Mouse (Mus musculus): ENCODE results near the gene D230025D16Rik. TPM values are rescaled to one million over a fixed set of nuclear protein-coding genes. Genes with fewer than 3 reads are reported as not detected.
A peak's percentile ranks its signal among the peaks of the same experiment; 100 is the strongest.

D230025D16Rik gene
- polyA plus RNA-seq, 1 experiment: 26.4 TPM

DNA sequence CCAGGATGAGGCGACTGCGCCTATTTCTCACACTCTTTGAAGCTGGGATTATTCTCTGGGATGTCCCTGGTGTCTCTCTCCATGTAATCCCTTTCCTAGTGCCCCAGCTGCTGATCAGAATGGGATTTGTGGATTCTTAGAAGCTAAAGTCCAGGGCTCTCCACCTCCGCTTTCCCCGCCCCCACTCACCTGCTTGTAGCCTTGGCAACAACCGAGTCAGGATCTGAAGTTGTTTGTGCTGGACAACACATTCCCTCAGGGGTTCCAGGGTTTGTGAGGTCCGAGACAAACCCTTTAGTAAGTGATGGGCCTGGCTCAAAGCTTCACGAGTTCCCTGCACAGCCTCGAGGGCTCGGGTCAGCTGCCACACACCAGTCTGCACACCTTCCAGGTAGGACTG lies 69.8 kb downstream of the D230025D16Rik start:
- no peak overlapping the region for H3K4me3 ChIP-seq (ENCODE audit: control insufficient read depth, insufficient read depth, low read length)
- no peaks in the 10 kb centered on the region for H3K27me3 ChIP-seq (ENCODE audit: control insufficient read depth, insufficient read depth, low read length)
- TF ChIP-seq POLR2A (IDR thresholded peaks at IDR 0.05; ENCODE audit: control insufficient read depth, extremely low read depth, insufficient read depth, low read length, poor library complexity) (no peak), CTCF (IDR thresholded peaks at IDR 0.05; ENCODE audit: borderline replicate concordance, control insufficient read depth, extremely low read depth, insufficient read depth, low read length, poor library complexity) (no peak)
- WGBS: 86% methylated on average over 9 of the region's 9 CpGs
- no peak overlapping the region for H3K27ac ChIP-seq (ENCODE audit: control insufficient read depth, insufficient read depth, low read length)
- no peak for DNase-seq
- H3K36me3 ChIP-seq (ENCODE audit: control insufficient read depth, insufficient read depth, low read length): peaks cover 4% of the 10 kb centered on the region
- peaks cover 36% of the 10 kb centered on the region for H3K4me1 ChIP-seq (replicated peaks; ENCODE audit: control insufficient read depth, insufficient read depth, low read length)

DNA sequence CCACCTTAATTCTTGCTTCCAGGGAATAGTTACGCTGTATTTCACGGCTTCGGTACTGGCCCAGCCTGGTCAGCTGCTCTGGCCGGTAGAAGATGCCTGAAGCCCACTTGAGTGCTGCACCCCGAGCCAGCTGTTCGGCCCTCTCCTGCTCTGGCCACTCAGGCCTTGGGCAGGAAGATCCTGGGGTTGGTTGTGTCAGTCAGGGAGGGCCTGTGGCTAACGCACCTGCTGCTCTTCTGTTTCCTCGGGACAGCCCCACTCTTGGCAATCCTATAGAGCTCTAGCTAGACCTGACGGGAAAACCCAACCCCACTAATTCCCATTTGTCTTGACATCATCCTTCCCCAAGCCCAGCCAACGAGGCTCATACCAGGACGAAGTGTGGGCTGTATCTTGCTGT lies 70.3 kb downstream of the D230025D16Rik start:
- no peak overlapping the region for H3K27ac ChIP-seq (ENCODE audit: control insufficient read depth, insufficient read depth, low read length)
- no peak overlapping the region for H3K4me3 ChIP-seq (ENCODE audit: control insufficient read depth, insufficient read depth, low read length)
- TF ChIP-seq POLR2A (IDR thresholded peaks at IDR 0.05; ENCODE audit: control insufficient read depth, extremely low read depth, insufficient read depth, low read length, poor library complexity): no peak
- no peak for TF ChIP-seq CTCF (IDR thresholded peaks at IDR 0.05; ENCODE audit: borderline replicate concordance, control insufficient read depth, extremely low read depth, insufficient read depth, low read length, poor library complexity)
- peaks cover 8% of the 10 kb centered on the region for H3K36me3 ChIP-seq (ENCODE audit: control insufficient read depth, insufficient read depth, low read length)
- no peak for DNase-seq
- H3K27me3 ChIP-seq (ENCODE audit: control insufficient read depth, insufficient read depth, low read length): no peaks in the 10 kb centered on the region
- WGBS: 54% methylated on average over 11 of the region's 11 CpGs
- peaks cover 36% of the 10 kb centered on the region for H3K4me1 ChIP-seq (replicated peaks; ENCODE audit: control insufficient read depth, insufficient read depth, low read length)

DNA sequence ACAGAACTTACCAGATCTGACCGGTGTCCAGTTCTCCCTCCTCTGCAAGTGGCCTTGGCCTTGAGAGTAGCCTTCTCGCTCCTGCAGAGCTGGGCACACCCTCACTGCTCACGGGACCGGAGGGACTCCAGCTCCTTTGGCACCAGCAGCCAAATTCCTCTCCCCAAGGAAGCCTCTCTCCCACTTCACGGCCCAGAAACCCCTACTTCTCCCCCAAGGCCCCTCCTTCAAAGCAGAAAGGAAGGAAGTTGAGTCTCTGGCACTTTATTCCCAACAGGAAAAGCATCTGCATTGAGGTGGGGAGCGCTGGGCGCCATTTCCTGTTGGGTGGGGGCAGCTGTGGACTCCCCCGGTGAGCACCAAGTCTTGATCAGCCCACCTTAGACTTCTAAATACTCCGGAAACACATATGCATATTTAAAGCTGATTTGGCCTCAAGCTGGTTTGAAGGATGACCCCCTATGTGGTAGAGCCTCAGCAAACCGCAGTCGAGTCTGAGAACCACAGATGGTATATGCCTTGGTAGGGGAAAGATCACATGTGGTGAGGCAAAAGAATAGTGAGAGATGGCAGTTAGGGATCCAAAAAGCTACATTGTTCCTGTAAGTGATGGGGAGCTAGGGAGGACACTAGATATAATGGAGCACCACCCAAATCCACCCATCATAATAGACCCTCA lies 71.1 kb downstream of the D230025D16Rik start, which contains the start of gene Exoc3l:
TSS of gene Exoc3l (minus strand) at position 207 of the 679 bp plus-strand sequence.
- peak within 1 kb of the TSS; percentile 45 for H3K27ac ChIP-seq (ENCODE audit: control insufficient read depth, insufficient read depth, low read length)
- H3K27me3 ChIP-seq (ENCODE audit: control insufficient read depth, insufficient read depth, low read length): no peaks in the 10 kb centered on the region
- DNase-seq: no peak
- peaks cover 32% of the 10 kb centered on the region for H3K4me1 ChIP-seq (replicated peaks; ENCODE audit: control insufficient read depth, insufficient read depth, low read length)
- no peak within 1 kb of the TSS for H3K4me3 ChIP-seq (ENCODE audit: control insufficient read depth, insufficient read depth, low read length)
- peaks cover 12% of the 10 kb centered on the region for H3K36me3 ChIP-seq (ENCODE audit: control insufficient read depth, insufficient read depth, low read length)
- 8% methylated on average over 11 of the region's 11 CpGs for WGBS
- TF ChIP-seq POLR2A (IDR thresholded peaks at IDR 0.05; ENCODE audit: control insufficient read depth, extremely low read depth, insufficient read depth, low read length, poor library complexity) (no peak), CTCF (IDR thresholded peaks at IDR 0.05; ENCODE audit: borderline replicate concordance, control insufficient read depth, extremely low read depth, insufficient read depth, low read length, poor library complexity) (no peak)

- TF ChIP-seq CTCF (IDR thresholded peaks at IDR 0.05; ENCODE audit: borderline replicate concordance, control insufficient read depth, extremely low read depth, insufficient read depth, low read length, poor library complexity) (no peak), POLR2A (IDR thresholded peaks at IDR 0.05; ENCODE audit: control insufficient read depth, extremely low read depth, insufficient read depth, low read length, poor library complexity) (peak; percentile 82)
- peak within 1 kb of the TSS; percentile 92 for H3K27ac ChIP-seq (ENCODE audit: control insufficient read depth, insufficient read depth, low read length)
- peaks cover 32% of the 10 kb centered on the region for H3K4me1 ChIP-seq (replicated peaks; ENCODE audit: control insufficient read depth, insufficient read depth, low read length)
- no peaks in the 10 kb centered on the region for H3K27me3 ChIP-seq (ENCODE audit: control insufficient read depth, insufficient read depth, low read length)
- peak within 1 kb of the TSS; percentile 86 for H3K4me3 ChIP-seq (ENCODE audit: control insufficient read depth, insufficient read depth, low read length)
- WGBS: under 1% methylated on average over 58 of the region's 58 CpGs
- peak; percentile 89 for DNase-seq
- H3K36me3 ChIP-seq (ENCODE audit: control insufficient read depth, insufficient read depth, low read length): peaks cover 27% of the 10 kb centered on the region
Measured at GRCm38 (mm10) chr8:105297511-105298192, 72.7 kb downstream of the D230025D16Rik start, which contains the start of gene E2f4. TSS of gene E2f4 (plus strand) at chr8:105297663.

GRCm38 (mm10) chr8:105298351-105299252 lies 73.7 kb downstream of the D230025D16Rik start:
- H3K4me3 ChIP-seq (ENCODE audit: control insufficient read depth, insufficient read depth, low read length): peak overlapping the region; percentile 86
- peak; percentile 61 for DNase-seq
- H3K27ac ChIP-seq (ENCODE audit: control insufficient read depth, insufficient read depth, low read length): peak overlapping the region; percentile 92
- no peak for TF ChIP-seq CTCF (IDR thresholded peaks at IDR 0.05; ENCODE audit: borderline replicate concordance, control insufficient read depth, extremely low read depth, insufficient read depth, low read length, poor library complexity)
- no peak for TF ChIP-seq POLR2A (IDR thresholded peaks at IDR 0.05; ENCODE audit: control insufficient read depth, extremely low read depth, insufficient read depth, low read length, poor library complexity)
- whole genome bisulfite sequencing: 34% methylated on average over 18 of the region's 18 CpGs
- no peaks in the 10 kb centered on the region for H3K27me3 ChIP-seq (ENCODE audit: control insufficient read depth, insufficient read depth, low read length)
- H3K36me3 ChIP-seq (ENCODE audit: control insufficient read depth, insufficient read depth, low read length): peaks cover 36% of the 10 kb centered on the region
- H3K4me1 ChIP-seq (replicated peaks; ENCODE audit: control insufficient read depth, insufficient read depth, low read length): peaks cover 35% of the 10 kb centered on the region

GRCm38 (mm10) chr8:105299962-105300361 lies 75.0 kb downstream of the D230025D16Rik start:
- Histone ChIP-seq H3K27ac (ENCODE audit: control insufficient read depth, insufficient read depth, low read length) (no peak overlapping the region), H3K4me1 (replicated peaks; ENCODE audit: control insufficient read depth, insufficient read depth, low read length) (peaks cover 49% of the 10 kb centered on the region), H3K36me3 (ENCODE audit: control insufficient read depth, insufficient read depth, low read length) (peaks cover 41% of the 10 kb centered on the region), H3K27me3 (ENCODE audit: control insufficient read depth, insufficient read depth, low read length) (no peaks in the 10 kb centered on the region), H3K4me3 (ENCODE audit: control insufficient read depth, insufficient read depth, low read length) (no peak overlapping the region)
- TF ChIP-seq CTCF (IDR thresholded peaks at IDR 0.05; ENCODE audit: borderline replicate concordance, control insufficient read depth, extremely low read depth, insufficient read depth, low read length, poor library complexity): no peak
- TF ChIP-seq POLR2A (IDR thresholded peaks at IDR 0.05; ENCODE audit: control insufficient read depth, extremely low read depth, insufficient read depth, low read length, poor library complexity): no peak
- 99% methylated on average over 8 of the region's 8 CpGs for WGBS
- DNase-seq: no peak

Other genes starting within 250 kb of the D230025D16Rik start
- not detected in 2 replicates for gene Ces2h, start 224.3 kb upstream of the D230025D16Rik start, polyA plus RNA-seq (2012; rRNA removed)
- 0.13 and 1.2 TPM in 2 replicates for gene Ces3a, start 176.5 kb upstream of the D230025D16Rik start, polyA plus RNA-seq (2012; rRNA removed)
- gene Ces3b, start 141.4 kb upstream of the D230025D16Rik start, polyA plus RNA-seq (2012; rRNA removed): 0.07 and 0.51 TPM in 2 replicates
- 0.05 TPM in 1 of 2 replicates, not detected in the other for gene Ces4a, start 93.3 kb upstream of the D230025D16Rik start, polyA plus RNA-seq (2012; rRNA removed)
- gene Cbfb, start 54.5 kb upstream of the D230025D16Rik start, polyA plus RNA-seq (2012; rRNA removed): 26.7 and 34.4 TPM in 2 replicates
- 11.6 and 13.1 TPM in 2 replicates for gene B3gnt9, start 30.0 kb downstream of the D230025D16Rik start, polyA plus RNA-seq (2012; rRNA removed)
- gene Tradd, start 39.5 kb downstream of the D230025D16Rik start, polyA plus RNA-seq (2012; rRNA removed): 40.1 and 40.4 TPM in 2 replicates
- 27.8 and 30.4 TPM in 2 replicates for gene Fbxl8, start 39.5 kb downstream of the D230025D16Rik start, polyA plus RNA-seq (2012; rRNA removed)
- gene Hsf4, start 44.7 kb downstream of the D230025D16Rik start, polyA plus RNA-seq (2012; rRNA removed): 2.9 and 3.3 TPM in 2 replicates
- gene Nol3, start 51.0 kb downstream of the D230025D16Rik start, polyA plus RNA-seq (2012; rRNA removed): 3.5 and 4.0 TPM in 2 replicates
- 13.6 and 14.3 TPM in 2 replicates for gene 4931428F04Rik, start 64.7 kb downstream of the D230025D16Rik start, polyA plus RNA-seq (2012; rRNA removed)
- gene Exoc3l, start 71.0 kb downstream of the D230025D16Rik start, polyA plus RNA-seq (2012; rRNA removed): 10.6 and 12.7 TPM in 2 replicates
- gene E2f4, start 72.5 kb downstream of the D230025D16Rik start, polyA plus RNA-seq (2012; rRNA removed): 474 and 475 TPM in 2 replicates
- 28.9 and 39.1 TPM in 2 replicates for gene Elmo3, start 80.5 kb downstream of the D230025D16Rik start, polyA plus RNA-seq (2012; rRNA removed)
- 13.1 and 15.1 TPM in 2 replicates for gene Lrrc29, start 101.1 kb downstream of the D230025D16Rik start, polyA plus RNA-seq (2012; rRNA removed)
- 137 and 194 TPM in 2 replicates for gene Tmem208, start 101.2 kb downstream of the D230025D16Rik start, polyA plus RNA-seq (2012; rRNA removed)
- 33.6 and 36.2 TPM in 2 replicates for gene Fhod1, start 122.8 kb downstream of the D230025D16Rik start, polyA plus RNA-seq (2012; rRNA removed)
- gene Slc9a5, start 123.7 kb downstream of the D230025D16Rik start, polyA plus RNA-seq (2012; rRNA removed): 12.7 and 14.7 TPM in 2 replicates
- gene Plekhg4, start 148.1 kb downstream of the D230025D16Rik start, polyA plus RNA-seq (2012; rRNA removed): 1.3 and 1.5 TPM in 2 replicates
- gene Kctd19, start 188.4 kb downstream of the D230025D16Rik start, polyA plus RNA-seq (2012; rRNA removed): 0.07 TPM in 1 of 2 replicates, not detected in the other
- gene Lrrc36, start 188.4 kb downstream of the D230025D16Rik start, polyA plus RNA-seq (2012; rRNA removed): 0.24 and 0.34 TPM in 2 replicates
- gene Tppp3, start 246.4 kb downstream of the D230025D16Rik start, polyA plus RNA-seq (2012; rRNA removed): 14.6 and 27.8 TPM in 2 replicates